9 mouse cellular contexts compared by ENCODE assay signal in the genomic region with DNA sequence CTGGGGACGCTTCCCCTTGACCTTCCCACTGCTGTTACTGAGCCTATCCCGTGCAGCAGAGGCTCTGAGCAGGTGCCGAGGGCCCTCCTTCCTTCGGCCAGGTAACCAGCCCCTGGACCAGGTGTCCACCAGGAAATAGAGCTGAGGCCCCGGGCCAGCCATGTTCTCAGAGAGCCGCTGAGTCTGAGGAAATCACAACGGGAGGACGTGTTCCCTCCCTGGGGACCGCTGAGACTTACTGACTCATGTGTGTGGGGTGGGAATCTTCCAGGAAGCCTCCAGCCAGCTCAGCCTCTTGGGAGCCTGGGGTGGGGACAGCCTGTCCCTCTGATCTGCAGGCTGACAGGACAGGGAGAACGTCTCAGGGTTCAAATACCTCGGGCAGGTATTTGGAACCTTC. TPM values are rescaled to one million over a fixed set of nuclear protein-coding genes. Genes with fewer than 3 reads are reported as not detected.
DNase-seq lines count a peak whose midpoint lies in the region; ATAC-seq and TF ChIP-seq lines count a peak whose summit lies in the region.
"Had no signal": no experiment of that assay in that cellular context is flagged by ENCODE, and none has a peak within 500 bp of the region (broad histone marks: within the 10 kb centered on the region; RNA-seq: fewer than 3 reads in every experiment).

No protein-coding gene starts in this region.

- DNase-seq in gastrocnemius, adult 18-20 months (ENCODE audit: low spot score) = peak; percentile 80
- DNase-seq in gastrocnemius, postnatal 4 days (ENCODE audit: low spot score in 2 of 2) = no peak
- peak; percentile 99 for DNase-seq in heart, adult 11 months
- DNase-seq in kidney, adult 2 months = peak; percentile 78
- DNase-seq in liver = no peak
- DNase-seq in frontal cortex, adult 2 months (ENCODE audit: extremely low spot score in 1 of 2, low spot score in 1 of 2) = no peak

- no peak for TF ChIP-seq POLR2A in kidney, adult 2 months (IDR thresholded peaks at IDR 0.05; ENCODE audit: low read depth, low read length)

- WGBS in kidney, adult 2 months = 44% methylated on average over 11 of the region's 11 CpGs
- 67% methylated on average over 11 of the region's 11 CpGs for WGBS in neural tube, embryonic 15.5 days
- 70% methylated on average over 11 of the region's 11 CpGs for WGBS in midbrain, embryonic 15.5 days

- H3K36me3 ChIP-seq in kidney, adult 2 months (ENCODE audit: control insufficient read depth, insufficient read depth, low read length) = no peaks in the 10 kb centered on the region
- no peaks in the 10 kb centered on the region for H3K36me3 ChIP-seq in neural tube, embryonic 15.5 days
- no peaks in the 10 kb centered on the region for H3K36me3 ChIP-seq in midbrain, embryonic 15.5 days (replicated peaks)

- no peak for TF ChIP-seq CTCF in kidney, adult 2 months (conservative IDR thresholded peaks at IDR 0.05; ENCODE audit: insufficient read depth, insufficient read length, low read depth, low read length)

- peak overlapping the region; percentile 33 for H3K27ac ChIP-seq in kidney, adult 2 months (ENCODE audit: insufficient read depth, low read depth, low read length)
- H3K27ac ChIP-seq in neural tube, embryonic 15.5 days (replicated peaks) = no peak overlapping the region
- no peak overlapping the region for H3K27ac ChIP-seq in midbrain, embryonic 15.5 days

- H3K9ac ChIP-seq in neural tube, embryonic 15.5 days (replicated peaks) = no peak overlapping the region
- H3K9ac ChIP-seq in midbrain, embryonic 15.5 days = no peak overlapping the region

- no peaks in the 10 kb centered on the region for H3K27me3 ChIP-seq in kidney, adult 2 months (replicated peaks; ENCODE audit: control insufficient read depth, insufficient read depth, low read length)
- no peaks in the 10 kb centered on the region for H3K27me3 ChIP-seq in neural tube, embryonic 15.5 days (replicated peaks)
- H3K27me3 ChIP-seq in midbrain, embryonic 15.5 days (replicated peaks) = peaks cover 7% of the 10 kb centered on the region; the same call in 1 of the 2 replicates

- H3K9me3 ChIP-seq in neural tube, embryonic 15.5 days (replicated peaks) = no peaks in the 10 kb centered on the region
- no peaks in the 10 kb centered on the region for H3K9me3 ChIP-seq in midbrain, embryonic 15.5 days

- H3K4me2 ChIP-seq in neural tube, embryonic 15.5 days = peak overlapping the region; percentile 52
- H3K4me2 ChIP-seq in midbrain, embryonic 15.5 days = no peak overlapping the region

- H3K4me3 ChIP-seq in kidney, adult 2 months (ENCODE audit: insufficient read depth, low read depth, low read length) = 0 out of 2 replicates have a peak overlapping the region, but pooled peaks have one; percentile 0
- no peak overlapping the region for H3K4me3 ChIP-seq in neural tube, embryonic 15.5 days (replicated peaks)
- H3K4me3 ChIP-seq in midbrain, embryonic 15.5 days = no peak overlapping the region
- H3K4me3 ChIP-seq: erythroblast, embryonic 14.5 days had no signal

- ATAC-seq in neural tube, embryonic 15.5 days (ENCODE audit: low FRiP score) = no peak
- no peak for ATAC-seq in midbrain, embryonic 15.5 days (replicated peaks)

- H3K4me1 ChIP-seq in kidney, adult 2 months (ENCODE audit: control insufficient read depth, insufficient read depth, low read length) = no peaks in the 10 kb centered on the region
- peaks cover 26% of the 10 kb centered on the region for H3K4me1 ChIP-seq in neural tube, embryonic 15.5 days
- H3K4me1 ChIP-seq in midbrain, embryonic 15.5 days = peaks cover 11% of the 10 kb centered on the region

RNA-seq across cellular contexts. Expression of a gene that starts 32.1 kb away (rescaled TPM):
- total RNA-seq in gastrocnemius, adult 18-20 months (2021) = 10 to 100 TPM in 1 of 2 experiments, 1 to 10 TPM in 1; 8.0 to 16.1 TPM
- total RNA-seq in gastrocnemius, postnatal 4 days (2021) = 10 to 100 TPM; 75.1 to 78.9 TPM
- 22.2 and 25.9 TPM in 2 replicates for polyA plus RNA-seq in kidney, adult 2 months (2012; rRNA removed)
- polyA plus RNA-seq in neural tube, embryonic 15.5 days (2015; fragmentation: Nextera tagmentation; extraction: Ambion mirVana) = 92.2 and 119 TPM in 2 replicates
- 31.8 and 33.4 TPM in 2 replicates for polyA plus RNA-seq in frontal cortex, adult 2 months (2012; rRNA removed)
- 106 and 112 TPM in 2 replicates for polyA plus RNA-seq in midbrain, embryonic 15.5 days (2015; fragmentation: Nextera tagmentation; extraction: Ambion mirVana)

Comparison
In these comparisons a context has a peak if more than half of its experiments do, and no peak if none do; other contexts are left out.
1. DNase-seq: peak in gastrocnemius, adult 18-20 months (single experiment), heart, adult 11 months (single experiment) and kidney, adult 2 months (single experiment); none in gastrocnemius, postnatal 4 days (0 of 2), liver (single experiment) and frontal cortex, adult 2 months (0 of 2).